In genomic region chr3:95771985-95772384, GRCm38 (mm10) we compare ENCODE assay signal across 9 mouse cellular contexts. TPM values are rescaled to one million over a fixed set of nuclear protein-coding genes. Genes with fewer than 3 reads are reported as not detected.
DNase-seq lines count a peak whose midpoint lies in the region; ATAC-seq and TF ChIP-seq lines count a peak whose summit lies in the region.
"Had no signal": no experiment of that assay in that cellular context is flagged by ENCODE, and none has a peak within 500 bp of the region (broad histone marks: within the 10 kb centered on the region; RNA-seq: fewer than 3 reads in every experiment).

No protein-coding gene starts in this region.

- H3K27ac ChIP-seq in stomach, postnatal 0 days (replicated peaks), result no peak overlapping the region
- H3K27ac ChIP-seq in forebrain, embryonic 10.5 days, result no peak overlapping the region

- no peak overlapping the region for H3K4me3 ChIP-seq in stomach, postnatal 0 days (ENCODE audit: low read depth, low read length)
- H3K4me3 ChIP-seq in forebrain, embryonic 10.5 days, result no peak overlapping the region

- intact Hi-C loops in left cerebral cortex, postnatal 14 days (cut with DNase I), result no loop called here
- intact Hi-C loops in left cerebral cortex, postnatal 36 days (cut with DNase I), result no loop called here

- TF ChIP-seq EP300 in stomach, postnatal 0 days (optimal IDR thresholded peaks at IDR 0.05), result no peak

- H3K4me2 ChIP-seq in stomach, postnatal 0 days (replicated peaks; ENCODE audit: low read depth), result no peak overlapping the region

- peaks cover 8% of the 10 kb centered on the region; the same call in 1 of the 2 replicates for H3K36me3 ChIP-seq in stomach, postnatal 0 days (ENCODE audit: control insufficient read depth, insufficient read depth, low read length)
- peaks cover 99% of the 10 kb centered on the region for H3K36me3 ChIP-seq in forebrain, embryonic 10.5 days (replicated peaks)

- no peak overlapping the region for H3K9ac ChIP-seq in stomach, postnatal 0 days (ENCODE audit: low read length)

- peak; percentile 43 for DNase-seq in cerebellum, postnatal 10 days
- DNase-seq in cerebellum, adult 9-10 months, result no peak
- DNase-seq in left cerebral cortex, postnatal 14 days (ENCODE audit: low spot score in 2 of 2), result peak; percentile 18 to 30
- no peak for DNase-seq in left cerebral cortex, postnatal 36 days (ENCODE audit: low spot score in 2 of 2)
- peak; percentile 14 for DNase-seq in embryo, embryonic 11.5 days (ENCODE audit: low read depth, low spot score)
- peak; percentile 30 for DNase-seq in stomach, postnatal 0 days (ENCODE audit: low spot score)
- no peak for DNase-seq in forebrain, embryonic 10.5 days (ENCODE audit: extremely low spot score, low spot score)

- TF ChIP-seq CTCF in stomach, postnatal 0 days (IDR thresholded peaks at IDR 0.05; ENCODE audit: low read depth), result peak; percentile 76

- H3K27me3 ChIP-seq in stomach, postnatal 0 days (ENCODE audit: control insufficient read depth, insufficient read depth, low read length), result no peaks in the 10 kb centered on the region
- no peaks in the 10 kb centered on the region for H3K27me3 ChIP-seq in forebrain, embryonic 10.5 days (ENCODE audit: poor library complexity, severe bottlenecking)

- peak; percentile 66; the same call in 1 of the 2 replicates for ATAC-seq in stomach, postnatal 0 days (ENCODE audit: low FRiP score, low TSS enrichment)
- no peak for ATAC-seq in granulocyte monocyte progenitor cell, adult 5-6 weeks (replicated peaks; ENCODE audit: poor library complexity, severe bottlenecking)

- no peaks in the 10 kb centered on the region for H3K4me1 ChIP-seq in stomach, postnatal 0 days (replicated peaks; ENCODE audit: control insufficient read depth, insufficient read depth)
- no peaks in the 10 kb centered on the region for H3K4me1 ChIP-seq in forebrain, embryonic 10.5 days

- H3K9me3 ChIP-seq in stomach, postnatal 0 days (ENCODE audit: control insufficient read depth, low read length), result no peaks in the 10 kb centered on the region
- no peaks in the 10 kb centered on the region for H3K9me3 ChIP-seq in forebrain, embryonic 10.5 days
- H3K9me3 ChIP-seq: G1E had no signal

RNA-seq across cellular contexts. Expression of gene Tars2, which starts 12.0 kb away (rescaled TPM):
- 10 to 100 TPM; 37.3 to 40.8 TPM for total RNA-seq in left cerebral cortex, postnatal 14 days (2021)
- 10 to 100 TPM; 33.9 to 44.6 TPM for total RNA-seq in left cerebral cortex, postnatal 36 days (2021)
- 22.4 and 24.4 TPM in 2 replicates for polyA plus RNA-seq in stomach, postnatal 0 days (2015; fragmentation: Nextera tagmentation; extraction: Ambion mirVana)
- polyA plus RNA-seq in forebrain, embryonic 10.5 days (2016; fragmentation: Nextera tagmentation; extraction: Ambion mirVana), result 76.5 and 76.9 TPM in 2 replicates
- total RNA-seq in granulocyte monocyte progenitor cell, adult 5-6 weeks (2014; fragmentation: Nextera tagmentation), result 63.0 and 69.1 TPM in 2 replicates
- 47.6 and 53.2 TPM in 2 replicates for total RNA-seq in granulocyte monocyte progenitor cell, adult 5-6 weeks (2017)

RNA-seq across cellular contexts. Expression of gene Ecm1, which starts 32.6 kb away (rescaled TPM):
- 10 to 100 TPM; 11.4 to 13.2 TPM for total RNA-seq in left cerebral cortex, postnatal 14 days (2021)
- total RNA-seq in left cerebral cortex, postnatal 36 days (2021), result 10 to 100 TPM; 11.0 to 17.9 TPM
- 254 and 328 TPM in 2 replicates for polyA plus RNA-seq in stomach, postnatal 0 days (2015; fragmentation: Nextera tagmentation; extraction: Ambion mirVana)
- 11.1 and 12.4 TPM in 2 replicates for polyA plus RNA-seq in forebrain, embryonic 10.5 days (2016; fragmentation: Nextera tagmentation; extraction: Ambion mirVana)
- total RNA-seq in granulocyte monocyte progenitor cell, adult 5-6 weeks (2014; fragmentation: Nextera tagmentation), result 5.6 and 10.4 TPM in 2 replicates
- 0.30 TPM in 1 of 2 replicates, not detected in the other for total RNA-seq in granulocyte monocyte progenitor cell, adult 5-6 weeks (2017)

RNA-seq across cellular contexts. Expression of gene Rprd2, which starts 46.7 kb away (rescaled TPM):
- total RNA-seq in left cerebral cortex, postnatal 14 days (2021), result 10 to 100 TPM; 61.3 to 61.8 TPM
- total RNA-seq in left cerebral cortex, postnatal 36 days (2021), result 10 to 100 TPM; 59.2 to 68.9 TPM
- 11.1 and 12.0 TPM in 2 replicates for polyA plus RNA-seq in stomach, postnatal 0 days (2015; fragmentation: Nextera tagmentation; extraction: Ambion mirVana)
- 21.1 and 22.3 TPM in 2 replicates for polyA plus RNA-seq in forebrain, embryonic 10.5 days (2016; fragmentation: Nextera tagmentation; extraction: Ambion mirVana)
- 56.0 and 56.8 TPM in 2 replicates for total RNA-seq in granulocyte monocyte progenitor cell, adult 5-6 weeks (2014; fragmentation: Nextera tagmentation)
- total RNA-seq in granulocyte monocyte progenitor cell, adult 5-6 weeks (2017), result 17.5 and 23.8 TPM in 2 replicates

Comparison
In these comparisons a context has a peak if more than half of its experiments do, and no peak if none do; other contexts are left out.
1. DNase-seq: peak in cerebellum, postnatal 10 days (2 of 2), left cerebral cortex, postnatal 14 days (2 of 2), embryo, embryonic 11.5 days (single experiment) and stomach, postnatal 0 days (single experiment); none in cerebellum, adult 9-10 months (single experiment), left cerebral cortex, postnatal 36 days (0 of 2) and forebrain, embryonic 10.5 days (single experiment).